Mouse (Mus musculus) 3T3-L1 (cell line): ENCODE results near the gene Sf1.
A peak's percentile ranks its signal among the peaks of the same experiment; 100 is the strongest.

Experiments
- DNase-seq: peaks from one replicate; pipeline ENCODE4 v3.0.0-alpha.2; 2015; ENCODE audit warnings: low read depth, low spot score

Gene Sf1

GRCm38 (mm10) chr19:6419805-6420310 is 56.4 kb downstream of the Sf1 start:
- DNase-seq = no peak

GRCm38 (mm10) chr19:6420481-6421210 is 57.2 kb downstream of the Sf1 start:
- DNase-seq = no peak

GRCm38 (mm10) chr19:6421211-6421590 is 57.7 kb downstream of the Sf1 start:
- no peak for DNase-seq

- DNase-seq = no peak
Measured at GRCm38 (mm10) chr19:6422014-6422413, 58.5 kb downstream of the Sf1 start.

- no peak for DNase-seq
Measured at GRCm38 (mm10) chr19:6423241-6423640, 59.8 kb downstream of the Sf1 start.

- DNase-seq = no peak
Measured at GRCm38 (mm10) chr19:6424137-6424881, 60.8 kb downstream of the Sf1 start.

- no peak for DNase-seq
Measured at GRCm38 (mm10) chr19:6425595-6425994, 62.1 kb downstream of the Sf1 start.

- DNase-seq = peak; percentile 81
Measured at GRCm38 (mm10) chr19:6426703-6427500, 63.4 kb downstream of the Sf1 start.
